Mouse (Mus musculus) small intestine, adult 2 months (tissue): ENCODE results near the gene N4bp2l2. TPM values are rescaled to one million over a fixed set of nuclear protein-coding genes. Genes with fewer than 3 reads are reported as not detected.

Source experiments
- H3K27ac ChIP-seq: fragments of 200-500 bp; 2 replicates; pipeline ENCODE4 v1.5.1; 2012; ENCODE audit warnings: low read depth, low read length, control low read depth, inconsistent platforms; ENCODE audit not compliant: insufficient read depth
- H3K27me3 ChIP-seq: fragments of 200-500 bp; 2 replicates; pipeline ENCODE4 v1.6.1; 2012; ENCODE audit warnings: mild to moderate bottlenecking, moderate library complexity, low read length, inconsistent platforms; ENCODE audit not compliant: control insufficient read depth, insufficient read depth
- H3K36me3 ChIP-seq: fragments of 200-500 bp; 2 replicates; pipeline ENCODE4 v1.6.1; 2012; ENCODE audit warnings: mild to moderate bottlenecking, low read length, control low read depth, inconsistent platforms; ENCODE audit not compliant: control insufficient read depth, insufficient read depth
- H3K4me1 ChIP-seq: fragments of 200-500 bp; 2 replicates; pipeline ENCODE4 v1.6.1; 2012; ENCODE audit warnings: low read length, inconsistent platforms, mixed read lengths; ENCODE audit not compliant: control insufficient read depth, insufficient read depth, insufficient read length
- H3K4me3 ChIP-seq: fragments of 200-500 bp; 2 replicates; pipeline ENCODE4 v1.5.1; 2012; ENCODE audit warnings: low read depth, mild to moderate bottlenecking, control low read depth, inconsistent platforms, low read length, moderate library complexity
- CTCF ChIP-seq: fragments of 200-500 bp; IDR thresholded peaks from 2 replicates; pipeline ENCODE4 v1.5.1; 2012; ENCODE audit warnings: low read depth, mild to moderate bottlenecking, control low read depth, inconsistent platforms, low read length, moderate library complexity, mixed read lengths; ENCODE audit not compliant: insufficient replicate concordance, insufficient read length; ENCODE audit errors: extremely low read depth
- POLR2A ChIP-seq: fragments of 200-500 bp; IDR thresholded peaks from 2 replicates; pipeline ENCODE4 v1.6.1; 2012; ENCODE audit warnings: low read depth, mild to moderate bottlenecking, control low read depth, inconsistent platforms, low read length, moderate library complexity
- WGBS: fragments of 180-500 bp; shearing (Covaris S2); methylation state at CpG from one replicate; pipeline ENCODE4 v1.1.7; 2018; 5-methylcytosine and 5-hydroxymethylcytosine counted together
- polyA plus RNA-seq: library from polyadenylated mRNA; depleted of rRNA; stranded (reverse); fragments of >200 nt; gene quantifications from 2 replicates; pipeline ENCODE4 v1.2.3, GENCODE M21; 2012

The N4bp2l2 gene
- polyA plus RNA-seq, 1 experiment: 1.7 TPM

DNA sequence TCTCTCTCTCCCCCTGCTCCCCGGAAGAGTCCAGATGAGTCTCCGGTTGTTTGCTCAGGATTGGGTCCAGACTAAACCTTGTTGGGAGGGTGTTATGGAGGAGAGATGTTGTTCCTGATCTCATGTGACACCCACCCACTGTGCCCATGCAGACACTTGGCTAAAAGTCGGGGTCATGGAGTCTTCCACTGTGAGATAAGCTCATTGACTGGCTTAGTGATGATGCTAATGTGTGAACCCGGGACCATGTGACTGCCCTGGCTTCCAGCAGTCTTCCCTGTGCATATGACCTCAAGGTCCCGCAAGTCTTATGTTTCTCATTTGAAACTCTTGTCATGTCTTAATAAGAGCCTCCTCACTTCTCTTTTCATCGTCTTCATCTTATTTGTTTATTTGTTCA, 84.8 kb downstream of the N4bp2l2 start:
- Histone ChIP-seq H3K36me3 (no peaks in the 10 kb centered on the region), H3K27me3 (no peaks in the 10 kb centered on the region), H3K4me3 (no peak overlapping the region), H3K27ac (no peak overlapping the region), H3K4me1 (peaks cover 19% of the 10 kb centered on the region; the same call in 1 of the 2 replicates)
- WGBS: 61% methylated on average over 6 of the region's 6 CpGs
- TF ChIP-seq CTCF (no peak), POLR2A (no peak)

DNA sequence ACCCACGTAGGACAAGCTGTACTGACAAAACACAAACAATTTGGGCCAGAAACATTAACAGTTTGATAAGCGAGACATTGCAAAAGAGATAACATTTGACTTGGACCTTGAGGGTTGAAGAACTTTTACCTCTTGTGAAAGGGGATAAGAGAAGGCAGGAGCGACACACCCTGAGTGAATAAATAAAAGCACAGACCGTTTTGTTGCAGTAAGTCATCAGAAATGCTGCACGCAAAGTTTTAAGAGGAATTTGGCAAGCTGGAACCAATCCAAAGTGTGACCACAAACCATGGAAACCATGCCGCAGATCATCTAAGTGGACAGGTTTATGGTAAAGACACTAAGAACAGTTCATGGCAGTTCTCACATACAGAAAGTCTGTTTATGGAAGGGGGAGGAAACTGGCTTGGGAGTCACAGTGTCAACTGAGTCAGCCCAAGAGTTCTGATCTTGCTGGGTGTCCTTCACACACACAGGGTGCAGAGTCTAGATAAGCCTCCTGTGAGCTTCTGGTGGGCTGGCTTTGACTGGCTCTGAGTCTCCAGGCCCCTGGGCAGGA, 87.3 kb downstream of the N4bp2l2 start:
- H3K27me3 ChIP-seq: no peaks in the 10 kb centered on the region
- 13% methylated on average over 6 of the region's 6 CpGs for WGBS
- TF ChIP-seq POLR2A (no peak), CTCF (no peak)

GRCm38 (mm10) chr5:150576832-150577231, 89.2 kb downstream of the N4bp2l2 start:
- no peak overlapping the region for H3K4me3 ChIP-seq
- no peak overlapping the region for H3K27ac ChIP-seq
- peaks cover 8% of the 10 kb centered on the region for H3K36me3 ChIP-seq
- WGBS: 90% methylated on average over 11 of the region's 11 CpGs
- no peak for TF ChIP-seq CTCF
- TF ChIP-seq POLR2A: no peak
- H3K4me1 ChIP-seq: peaks cover 14% of the 10 kb centered on the region; the same call in 1 of the 2 replicates
- H3K27me3 ChIP-seq: no peaks in the 10 kb centered on the region

More for the DNA sequence above, 87.3 kb downstream of the N4bp2l2 start:
- no peak overlapping the region for H3K4me3 ChIP-seq
- H3K36me3 ChIP-seq: no peaks in the 10 kb centered on the region
- peaks cover 18% of the 10 kb centered on the region; the same call in 1 of the 2 replicates for H3K4me1 ChIP-seq
- peak overlapping the region; percentile 56 for H3K27ac ChIP-seq

DNA sequence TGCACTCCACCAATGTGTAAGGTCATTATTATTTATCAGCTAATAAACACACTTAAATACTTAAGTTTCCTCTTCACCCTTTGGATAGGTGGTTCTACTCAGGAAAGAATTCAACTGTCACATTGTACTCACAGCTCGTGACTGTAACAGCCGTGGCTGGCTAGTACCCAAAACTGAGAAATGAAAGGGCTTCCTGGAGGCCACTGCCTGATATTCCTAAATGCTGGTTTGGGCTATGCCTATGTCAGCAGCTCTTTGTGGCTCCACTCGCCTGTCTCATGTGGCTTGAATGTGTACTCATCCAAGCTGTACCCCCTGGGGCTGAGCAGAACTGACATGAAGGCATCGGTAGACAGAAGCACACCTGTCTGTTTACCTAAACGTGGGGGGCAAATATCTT, 91.1 kb downstream of the N4bp2l2 start:
- 42% methylated on average over 5 of the region's 5 CpGs for whole genome bisulfite sequencing
- Histone ChIP-seq H3K27ac (no peak overlapping the region), H3K27me3 (no peaks in the 10 kb centered on the region), H3K4me3 (no peak overlapping the region), H3K4me1 (peaks cover 14% of the 10 kb centered on the region; the same call in 1 of the 2 replicates), H3K36me3 (peaks cover 8% of the 10 kb centered on the region)
- TF ChIP-seq CTCF: no peak
- no peak for TF ChIP-seq POLR2A

- H3K4me3 ChIP-seq: no peak overlapping the region
- WGBS: 59% methylated on average over 3 of the region's 3 CpGs
- H3K36me3 ChIP-seq: peaks cover 8% of the 10 kb centered on the region
- H3K27ac ChIP-seq: no peak overlapping the region
- no peaks in the 10 kb centered on the region for H3K27me3 ChIP-seq
- peaks cover 14% of the 10 kb centered on the region; the same call in 1 of the 2 replicates for H3K4me1 ChIP-seq
- no peak for TF ChIP-seq POLR2A
Observed at GRCm38 (mm10) chr5:150574403-150574802, 91.6 kb downstream of the N4bp2l2 start.

DNA sequence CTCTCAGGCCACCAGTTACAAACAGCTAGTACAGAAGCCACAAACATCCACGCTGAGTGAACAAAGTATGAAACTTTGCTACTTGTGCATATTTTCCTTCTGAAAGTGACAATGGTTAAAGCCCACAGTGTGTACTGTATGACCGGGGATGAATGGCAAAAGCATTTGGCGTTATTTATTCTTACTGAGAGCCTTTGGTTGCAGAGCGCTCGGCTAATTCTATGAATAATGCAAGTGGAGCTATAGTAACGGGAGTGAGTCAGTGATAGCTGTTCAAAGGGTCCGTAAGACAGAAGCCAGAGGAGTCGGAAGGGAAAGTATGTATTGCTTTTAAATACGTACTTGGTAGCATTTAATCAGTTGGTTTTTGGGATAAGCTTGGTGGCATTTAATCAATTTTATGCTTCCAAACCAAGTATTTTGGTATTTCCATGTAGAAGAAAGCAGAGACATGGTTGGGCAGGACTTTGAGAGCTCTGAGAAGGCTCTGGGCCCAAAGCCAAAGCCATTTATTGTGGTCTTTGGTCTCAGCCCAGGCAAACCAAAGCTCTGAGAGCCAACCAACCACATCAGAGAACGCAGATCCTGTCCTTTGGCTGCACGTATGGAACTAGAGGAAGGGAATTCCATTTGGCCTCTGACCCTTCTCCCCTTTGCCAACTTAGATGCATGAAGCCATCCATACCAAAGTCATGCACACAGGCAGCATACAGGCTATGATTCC, 95.3 kb downstream of the N4bp2l2 start:
- peaks cover 19% of the 10 kb centered on the region for H3K36me3 ChIP-seq
- no peak overlapping the region for H3K27ac ChIP-seq
- no peaks in the 10 kb centered on the region for H3K27me3 ChIP-seq
- 78% methylated on average over 11 of the region's 11 CpGs for WGBS
- no peak overlapping the region for H3K4me3 ChIP-seq
- H3K4me1 ChIP-seq: peaks cover 4% of the 10 kb centered on the region; the same call in 1 of the 2 replicates
- no peak for TF ChIP-seq CTCF
- no peak for TF ChIP-seq POLR2A

DNA sequence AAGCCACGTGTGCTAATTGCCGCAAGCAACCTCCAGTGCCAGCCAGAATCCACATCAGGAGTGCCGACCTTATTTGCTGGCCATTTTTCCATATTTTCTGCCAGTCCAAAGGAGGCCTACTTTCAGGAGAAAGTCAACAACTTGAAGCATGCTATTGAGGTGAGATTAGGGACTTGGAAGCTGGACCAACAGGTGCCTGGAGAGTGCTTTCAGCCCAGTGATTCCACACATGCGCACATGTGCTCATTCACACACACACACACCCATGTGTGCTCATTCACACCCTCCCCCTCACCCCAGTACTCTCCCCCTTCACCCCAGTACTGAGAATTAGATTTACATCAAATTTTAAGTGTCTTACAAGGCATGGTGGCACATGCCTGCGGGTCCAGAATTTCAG, 99.0 kb downstream of the N4bp2l2 start:
- H3K4me1 ChIP-seq: peaks cover 9% of the 10 kb centered on the region; the same call in 1 of the 2 replicates

More for the DNA sequence above, 99.0 kb downstream of the N4bp2l2 start:
- WGBS: 90% methylated on average over 5 of the region's 5 CpGs
- Histone ChIP-seq H3K36me3 (peaks cover 11% of the 10 kb centered on the region), H3K27ac (no peak overlapping the region), H3K27me3 (no peaks in the 10 kb centered on the region), H3K4me3 (no peak overlapping the region)
- TF ChIP-seq CTCF (no peak), POLR2A (no peak)
